Mouse (Mus musculus) small intestine, adult 2 months (tissue): ENCODE measurements around the gene Nup54. TPM values are rescaled to one million over a fixed set of nuclear protein-coding genes. Genes with fewer than 3 reads are reported as not detected.

ENCODE experiments used
- H3K27ac ChIP-seq: fragments of 200-500 bp; 2 replicates; pipeline ENCODE4 v1.5.1; 2012; ENCODE audit warnings: low read depth, low read length, control low read depth, inconsistent platforms; ENCODE audit not compliant: insufficient read depth
- H3K27me3 ChIP-seq: fragments of 200-500 bp; 2 replicates; pipeline ENCODE4 v1.6.1; 2012; ENCODE audit warnings: mild to moderate bottlenecking, moderate library complexity, low read length, inconsistent platforms; ENCODE audit not compliant: control insufficient read depth, insufficient read depth
- H3K36me3 ChIP-seq: fragments of 200-500 bp; 2 replicates; pipeline ENCODE4 v1.6.1; 2012; ENCODE audit warnings: mild to moderate bottlenecking, low read length, control low read depth, inconsistent platforms; ENCODE audit not compliant: control insufficient read depth, insufficient read depth
- H3K4me1 ChIP-seq: fragments of 200-500 bp; 2 replicates; pipeline ENCODE4 v1.6.1; 2012; ENCODE audit warnings: low read length, inconsistent platforms, mixed read lengths; ENCODE audit not compliant: control insufficient read depth, insufficient read depth, insufficient read length
- H3K4me3 ChIP-seq: fragments of 200-500 bp; 2 replicates; pipeline ENCODE4 v1.5.1; 2012; ENCODE audit warnings: low read depth, mild to moderate bottlenecking, control low read depth, inconsistent platforms, low read length, moderate library complexity
- CTCF ChIP-seq: fragments of 200-500 bp; IDR thresholded peaks from 2 replicates; pipeline ENCODE4 v1.5.1; 2012; ENCODE audit warnings: low read depth, mild to moderate bottlenecking, control low read depth, inconsistent platforms, low read length, moderate library complexity, mixed read lengths; ENCODE audit not compliant: insufficient replicate concordance, insufficient read length; ENCODE audit errors: extremely low read depth
- POLR2A ChIP-seq: fragments of 200-500 bp; IDR thresholded peaks from 2 replicates; pipeline ENCODE4 v1.6.1; 2012; ENCODE audit warnings: low read depth, mild to moderate bottlenecking, control low read depth, inconsistent platforms, low read length, moderate library complexity
- WGBS: fragments of 180-500 bp; shearing (Covaris S2); methylation state at CpG from one replicate; pipeline ENCODE4 v1.1.7; 2018; 5-methylcytosine and 5-hydroxymethylcytosine counted together
- polyA plus RNA-seq: library from polyadenylated mRNA; depleted of rRNA; stranded (reverse); fragments of >200 nt; gene quantifications from 2 replicates; pipeline ENCODE4 v1.2.3, GENCODE M21; 2012

The Nup54 gene
- polyA plus RNA-seq, 1 experiment = 6.9 TPM

GRCm38 (mm10) chr5:92402816-92403215 is 32.2 kb downstream of the Nup54 start:
- H3K36me3 ChIP-seq = no peaks in the 10 kb centered on the region
- no peak overlapping the region for H3K4me3 ChIP-seq
- no peak overlapping the region for H3K27ac ChIP-seq
- WGBS = 76% methylated on average over 9 of the region's 9 CpGs
- TF ChIP-seq POLR2A (no peak), CTCF (no peak)
- H3K4me1 ChIP-seq = no peaks in the 10 kb centered on the region
- no peaks in the 10 kb centered on the region for H3K27me3 ChIP-seq

- Histone ChIP-seq H3K36me3 (no peaks in the 10 kb centered on the region), H3K27me3 (peaks cover 4% of the 10 kb centered on the region; the same call in 1 of the 2 replicates), H3K4me3 (no peak overlapping the region), H3K27ac (no peak overlapping the region), H3K4me1 (no peaks in the 10 kb centered on the region)
- TF ChIP-seq CTCF = peak; percentile 72; the same call in 1 of the 2 replicates
- TF ChIP-seq POLR2A = no peak
- WGBS = 19% methylated on average over 5 of the region's 5 CpGs
Measured at GRCm38 (mm10) chr5:92398153-92398552, 36.9 kb downstream of the Nup54 start.

GRCm38 (mm10) chr5:92396476-92396875 is 38.5 kb downstream of the Nup54 start:
- 73% methylated on average over 6 of the region's 6 CpGs for WGBS
- peaks cover 18% of the 10 kb centered on the region for H3K27me3 ChIP-seq
- no peak overlapping the region for H3K4me3 ChIP-seq
- H3K4me1 ChIP-seq = no peaks in the 10 kb centered on the region; the same call in 1 of the 2 replicates
- H3K27ac ChIP-seq = no peak overlapping the region
- TF ChIP-seq POLR2A (no peak), CTCF (no peak)
- H3K36me3 ChIP-seq = no peaks in the 10 kb centered on the region

- 67% methylated on average over 3 of the region's 3 CpGs for WGBS
- Histone ChIP-seq H3K27me3 (peaks cover 18% of the 10 kb centered on the region), H3K4me3 (no peak overlapping the region), H3K4me1 (no peaks in the 10 kb centered on the region; the same call in 1 of the 2 replicates), H3K36me3 (no peaks in the 10 kb centered on the region), H3K27ac (no peak overlapping the region)
- TF ChIP-seq CTCF = no peak
- TF ChIP-seq POLR2A = no peak
Measured at GRCm38 (mm10) chr5:92395764-92396163, 39.3 kb downstream of the Nup54 start.

- WGBS = 46% methylated on average over 10 of the region's 10 CpGs
- Histone ChIP-seq H3K27ac (no peak overlapping the region), H3K27me3 (peaks cover 20% of the 10 kb centered on the region), H3K4me3 (no peak overlapping the region), H3K4me1 (peaks cover 3% of the 10 kb centered on the region), H3K36me3 (no peaks in the 10 kb centered on the region)
- TF ChIP-seq CTCF (no peak), POLR2A (no peak)
Measured at GRCm38 (mm10) chr5:92393863-92394262, 41.2 kb downstream of the Nup54 start.

- Histone ChIP-seq H3K27me3 (peaks cover 20% of the 10 kb centered on the region), H3K36me3 (no peaks in the 10 kb centered on the region), H3K4me3 (peak overlapping the region; percentile 50), H3K4me1 (peaks cover 3% of the 10 kb centered on the region), H3K27ac (no peak overlapping the region)
- WGBS = 39% methylated on average over 18 of the region's 18 CpGs
- TF ChIP-seq CTCF = no peak
- TF ChIP-seq POLR2A = no peak
Measured at GRCm38 (mm10) chr5:92392542-92392941, 42.5 kb downstream of the Nup54 start.

GRCm38 (mm10) chr5:92390615-92391014 is 44.4 kb downstream of the Nup54 start:
- Histone ChIP-seq H3K27me3 (peaks cover 20% of the 10 kb centered on the region), H3K4me1 (peaks cover 3% of the 10 kb centered on the region), H3K27ac (no peak overlapping the region), H3K36me3 (no peaks in the 10 kb centered on the region), H3K4me3 (no peak overlapping the region)
- WGBS = 27% methylated on average over 8 of the region's 8 CpGs
- TF ChIP-seq POLR2A (no peak), CTCF (no peak)

GRCm38 (mm10) chr5:92389977-92390376 is 45.0 kb downstream of the Nup54 start:
- Histone ChIP-seq H3K36me3 (no peaks in the 10 kb centered on the region), H3K27ac (no peak overlapping the region), H3K4me3 (no peak overlapping the region), H3K4me1 (peaks cover 3% of the 10 kb centered on the region), H3K27me3 (peaks cover 20% of the 10 kb centered on the region)
- TF ChIP-seq POLR2A (no peak), CTCF (no peak)
- WGBS = 27% methylated on average over 2 of the region's 2 CpGs
